Mouse (Mus musculus) liver, adult 2 months (tissue): ENCODE data around the gene Pbrm1. TPM values are rescaled to one million over a fixed set of nuclear protein-coding genes. Genes with fewer than 3 reads are reported as not detected.

Experiments
- DNase-seq: peaks from one replicate; pipeline ENCODE4 v3.0.0-alpha.2; 2011; ENCODE audit warnings: low read depth, low spot score; ENCODE audit errors: extremely low read depth
- H3K27ac ChIP-seq: fragments of 200-500 bp; replicated peaks from 2 replicates; pipeline ENCODE4 v1.5.1; 2012; ENCODE audit warnings: low read depth, mild to moderate bottlenecking, control low read depth, inconsistent platforms, low read length; ENCODE audit not compliant: insufficient read depth
- H3K27me3 ChIP-seq: fragments of 200-500 bp; 2 replicates; pipeline ENCODE4 v1.6.1; 2012; ENCODE audit warnings: mild to moderate bottlenecking, moderate library complexity, low read length, inconsistent platforms; ENCODE audit not compliant: control insufficient read depth, insufficient read depth
- H3K36me3 ChIP-seq: fragments of 200-500 bp; 2 replicates; pipeline ENCODE4 v1.6.1; 2012; ENCODE audit warnings: low read length, inconsistent platforms; ENCODE audit not compliant: control insufficient read depth, insufficient read depth
- H3K4me1 ChIP-seq: fragments of 200-500 bp; 2 replicates; pipeline ENCODE4 v1.6.1; 2011; ENCODE audit warnings: low read length; ENCODE audit not compliant: control insufficient read depth, insufficient read depth
- H3K4me3 ChIP-seq: fragments of 200-500 bp; 2 replicates; pipeline ENCODE4 v1.5.1; 2011; ENCODE audit warnings: low read depth, mild to moderate bottlenecking, control low read depth, low read length, moderate library complexity; ENCODE audit not compliant: insufficient read depth
- H3K79me2 ChIP-seq: fragments of 200-500 bp; 2 replicates; pipeline ENCODE4 v1.6.1; 2012; ENCODE audit warnings: inconsistent platforms, mild to moderate bottlenecking, low read length, moderate library complexity; ENCODE audit not compliant: control insufficient read depth, insufficient read depth
- H3K9ac ChIP-seq: fragments of 200-500 bp; 2 replicates; pipeline ENCODE4 v1.6.1; 2012; ENCODE audit warnings: low read depth, mild to moderate bottlenecking, control low read depth, inconsistent platforms, low read length
- POLR2A ChIP-seq: fragments of 200-500 bp; IDR thresholded peaks from 2 replicates; pipeline ENCODE4 v1.6.1; 2011; ENCODE audit warnings: low read length, control low read depth; ENCODE audit not compliant: insufficient read depth; ENCODE audit errors: extremely low read depth
- WGBS: fragments of 180-500 bp; shearing (Covaris S2); methylation state at CpG from one replicate; pipeline ENCODE4 v1.1.7; 2018; 5-methylcytosine and 5-hydroxymethylcytosine counted together
- polyA plus RNA-seq: library from polyadenylated mRNA; depleted of rRNA; stranded (reverse); fragments of >200 nt; gene quantifications from 2 replicates; pipeline ENCODE4 v1.2.3, GENCODE M21; 2012; rRNA removed
- total RNA-seq: library from RNA; depleted of rRNA; stranded (reverse); fragments of >200 nt; gene quantifications from 2 replicates; pipeline ENCODE4 v1.2.3, GENCODE M21; 2014; rRNA removed

The Pbrm1 gene
- total and polyA plus RNA-seq, 2 experiments: 6.3 to 26.3 TPM

DNA sequence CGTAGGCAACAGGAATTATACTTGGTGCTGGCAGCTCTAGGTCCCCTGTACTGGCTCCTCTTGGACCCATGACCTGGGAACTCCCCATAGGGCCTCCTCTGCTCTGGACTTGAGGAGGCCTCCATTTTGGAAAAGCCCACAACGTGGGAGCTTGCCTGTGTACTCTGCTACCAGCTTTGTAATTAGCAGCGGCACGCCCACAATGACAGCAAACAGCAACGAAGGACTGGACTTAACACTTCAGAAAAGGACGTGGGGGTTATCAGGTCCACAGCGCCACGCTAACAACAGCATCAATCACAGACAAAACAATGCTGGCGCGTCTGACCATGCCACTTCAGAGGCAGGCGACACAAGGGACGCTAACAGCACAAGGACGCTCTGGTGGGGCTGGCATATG, 152.0 kb downstream of the Pbrm1 start:
- TF ChIP-seq POLR2A: no peak
- Histone ChIP-seq H3K79me2 (no peaks in the 10 kb centered on the region), H3K27me3 (no peaks in the 10 kb centered on the region), H3K36me3 (peaks cover 28% of the 10 kb centered on the region; the same call in 1 of the 2 replicates), H3K27ac (no peak overlapping the region), H3K4me3 (no peak overlapping the region), H3K9ac (no peak overlapping the region), H3K4me1 (peaks cover 3% of the 10 kb centered on the region; the same call in 1 of the 2 replicates)
- WGBS: 77% methylated on average over 13 of the region's 13 CpGs
- no peak for DNase-seq

Other genes with a start within 250 kb of the Pbrm1 start
- 3.7 and 4.1 TPM in 2 replicates for gene Tmem110, start 193.5 kb upstream of the Pbrm1 start, total RNA-seq
- gene Tmem110, start 193.5 kb upstream of the Pbrm1 start, polyA plus RNA-seq: 7.5 and 8.2 TPM in 2 replicates
- gene Mustn1, start 139.9 kb upstream of the Pbrm1 start, total RNA-seq: 1.0 and 2.3 TPM in 2 replicates
- 4.1 and 4.4 TPM in 2 replicates for gene Mustn1, start 139.9 kb upstream of the Pbrm1 start, polyA plus RNA-seq
- 1,004 and 1,280 TPM in 2 replicates for gene Itih4, start 132.7 kb upstream of the Pbrm1 start, total RNA-seq
- gene Itih4, start 132.7 kb upstream of the Pbrm1 start, polyA plus RNA-seq: 1,016 and 1,052 TPM in 2 replicates
- gene Itih3, start 95.4 kb upstream of the Pbrm1 start, total RNA-seq: 603 and 791 TPM in 2 replicates
- 335 and 492 TPM in 2 replicates for gene Itih3, start 95.4 kb upstream of the Pbrm1 start, polyA plus RNA-seq
- 544 and 683 TPM in 2 replicates for gene Itih1, start 75.8 kb upstream of the Pbrm1 start, total RNA-seq
- gene Itih1, start 75.8 kb upstream of the Pbrm1 start, polyA plus RNA-seq: 457 and 504 TPM in 2 replicates
- gene Nek4, start 67.8 kb upstream of the Pbrm1 start, total RNA-seq: 6.7 and 7.5 TPM in 2 replicates
- gene Nek4, start 67.8 kb upstream of the Pbrm1 start, polyA plus RNA-seq: 2.9 and 3.1 TPM in 2 replicates
- 8.8 and 10.2 TPM in 2 replicates for gene Glt8d1, start 17.7 kb upstream of the Pbrm1 start, total RNA-seq
- gene Glt8d1, start 17.7 kb upstream of the Pbrm1 start, polyA plus RNA-seq: 3.1 and 5.4 TPM in 2 replicates
- gene Spcs1, start 17.5 kb upstream of the Pbrm1 start, total RNA-seq: 158 and 183 TPM in 2 replicates
- 101 and 128 TPM in 2 replicates for gene Spcs1, start 17.5 kb upstream of the Pbrm1 start, polyA plus RNA-seq
- gene Gnl3, start within 50 bp of the Pbrm1 start, total RNA-seq: 16.3 and 21.1 TPM in 2 replicates
- gene Gnl3, start within 50 bp of the Pbrm1 start, polyA plus RNA-seq: 8.3 and 18.2 TPM in 2 replicates
- gene Smim4, start 109.8 kb downstream of the Pbrm1 start, total RNA-seq: 30.9 and 35.3 TPM in 2 replicates
- gene Smim4, start 109.8 kb downstream of the Pbrm1 start, polyA plus RNA-seq: 63.8 and 65.1 TPM in 2 replicates
- gene Nt5dc2, start 111.9 kb downstream of the Pbrm1 start, total RNA-seq: 3.0 and 6.0 TPM in 2 replicates
- gene Nt5dc2, start 111.9 kb downstream of the Pbrm1 start, polyA plus RNA-seq: 14.8 and 17.5 TPM in 2 replicates
- gene Stab1, start 149.5 kb downstream of the Pbrm1 start, total RNA-seq: 27.0 and 39.5 TPM in 2 replicates
- 32.7 and 52.3 TPM in 2 replicates for gene Stab1, start 149.5 kb downstream of the Pbrm1 start, polyA plus RNA-seq
- gene Tnnc1, start 189.2 kb downstream of the Pbrm1 start, total RNA-seq: 0.27 and 0.83 TPM in 2 replicates
- 0.32 TPM in 1 of 2 replicates, not detected in the other for gene Tnnc1, start 189.2 kb downstream of the Pbrm1 start, polyA plus RNA-seq
- gene Nisch, start 197.8 kb downstream of the Pbrm1 start, total RNA-seq: 66.7 and 83.0 TPM in 2 replicates
- 107 and 152 TPM in 2 replicates for gene Nisch, start 197.8 kb downstream of the Pbrm1 start, polyA plus RNA-seq
- under 0.01 and 0.27 TPM in 2 replicates for gene Sema3g, start 198.7 kb downstream of the Pbrm1 start, total RNA-seq
- 0.05 and 0.19 TPM in 2 replicates for gene Sema3g, start 198.7 kb downstream of the Pbrm1 start, polyA plus RNA-seq
- gene Phf7, start 232.2 kb downstream of the Pbrm1 start, total RNA-seq: 6.9 and 9.0 TPM in 2 replicates
- gene Phf7, start 232.2 kb downstream of the Pbrm1 start, polyA plus RNA-seq: 4.4 and 4.5 TPM in 2 replicates
- 16.1 and 16.4 TPM in 2 replicates for gene Bap1, start 232.3 kb downstream of the Pbrm1 start, total RNA-seq
- gene Bap1, start 232.3 kb downstream of the Pbrm1 start, polyA plus RNA-seq: 24.5 and 26.7 TPM in 2 replicates